ENCODE assay signal across 9 mouse cellular contexts in the genomic region with DNA sequence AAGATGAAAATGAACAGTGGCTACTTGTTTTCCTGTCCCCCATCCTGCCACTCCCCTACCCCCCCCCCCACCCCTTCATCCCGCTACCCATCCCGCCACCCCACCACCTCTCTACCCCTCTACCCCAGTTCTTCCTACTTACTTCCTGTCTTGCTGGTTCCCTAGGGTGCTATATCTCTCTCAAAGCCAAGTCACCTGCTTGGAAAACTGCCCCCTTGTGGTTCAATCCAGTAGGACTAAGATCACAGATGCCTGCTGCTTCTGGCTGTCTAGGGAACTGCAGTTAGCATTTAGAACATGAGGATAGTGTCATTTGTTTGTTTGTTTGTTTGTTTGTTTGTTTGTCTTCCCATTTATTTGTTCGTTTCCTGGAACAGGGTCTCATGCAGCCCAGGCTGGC.
A peak's percentile ranks its signal among the peaks of the same experiment; 100 is the strongest.
DNase-seq lines count a peak whose midpoint lies in the region; ATAC-seq and TF ChIP-seq lines count a peak whose summit lies in the region.
"Had no signal": no experiment of that assay in that cellular context is flagged by ENCODE, and none has a peak within 500 bp of the region (broad histone marks: within the 10 kb centered on the region; RNA-seq: fewer than 3 reads in every experiment).

No protein-coding gene starts in this region.

- no peak for TF ChIP-seq EP300 in stomach, postnatal 0 days (optimal IDR thresholded peaks at IDR 0.05)

- ATAC-seq in cerebellum, adult (ENCODE audit: insufficient number of reproducible peaks, low FRiP score, low TSS enrichment): no peak; the same call in 1 of the 2 replicates
- no peak for ATAC-seq in kidney, postnatal 0 days (replicated peaks; ENCODE audit: low FRiP score, low read depth)
- ATAC-seq in stomach, postnatal 0 days (ENCODE audit: low FRiP score, low TSS enrichment): no peak

- no peak overlapping the region for H3K4me3 ChIP-seq in kidney, postnatal 0 days (replicated peaks; ENCODE audit: low read depth, low read length)
- H3K4me3 ChIP-seq in stomach, postnatal 0 days (ENCODE audit: low read depth, low read length): no peak overlapping the region
- H3K4me3 ChIP-seq: embryonic facial prominence, embryonic 13.5 days had no signal

- DNase-seq in cerebellum, adult 18-20 months: peak; percentile 25 to 40
- peak; percentile 57 for DNase-seq in layer of hippocampus, adult 11-12 months (ENCODE audit: low spot score)
- no peak for DNase-seq in layer of hippocampus, postnatal 36 days
- peak; percentile 43 for DNase-seq in NIH3T3 (ENCODE audit: low read depth)
- peak; percentile 79 for DNase-seq in kidney, postnatal 0 days (ENCODE audit: low spot score)
- no peak for DNase-seq in stomach, postnatal 0 days (ENCODE audit: low spot score)
- DNase-seq in urinary bladder, postnatal 10 days (ENCODE audit: low spot score): no peak

- H3K9me3 ChIP-seq in kidney, postnatal 0 days (replicated peaks; ENCODE audit: low read length): no peaks in the 10 kb centered on the region
- H3K9me3 ChIP-seq in stomach, postnatal 0 days (ENCODE audit: control insufficient read depth, low read length): no peaks in the 10 kb centered on the region
- H3K9me3 ChIP-seq: embryonic facial prominence, embryonic 13.5 days had no signal

- no peak overlapping the region for H3K9ac ChIP-seq in kidney, postnatal 0 days (ENCODE audit: low read depth, low read length)
- H3K9ac ChIP-seq in stomach, postnatal 0 days (ENCODE audit: low read length): no peak overlapping the region
- H3K9ac ChIP-seq: embryonic facial prominence, embryonic 13.5 days had no signal

- 40% methylated on average over 3 of the region's 3 CpGs for WGBS in kidney, postnatal 0 days
- 48% methylated on average over 2 of the region's 3 CpGs for WGBS in stomach, postnatal 0 days

- H3K27ac ChIP-seq in kidney, postnatal 0 days: no peak overlapping the region
- no peak overlapping the region for H3K27ac ChIP-seq in stomach, postnatal 0 days (replicated peaks)
- H3K27ac ChIP-seq: embryonic facial prominence, embryonic 13.5 days had no signal

- TF ChIP-seq CTCF in kidney, postnatal 0 days (IDR thresholded peaks at IDR 0.05; ENCODE audit: low read depth): peak; percentile 88
- TF ChIP-seq CTCF in stomach, postnatal 0 days (IDR thresholded peaks at IDR 0.05; ENCODE audit: low read depth): peak; percentile 88

- no peak overlapping the region for H3K4me2 ChIP-seq in kidney, postnatal 0 days (ENCODE audit: low read length)
- no peak overlapping the region for H3K4me2 ChIP-seq in stomach, postnatal 0 days (replicated peaks; ENCODE audit: low read depth)
- H3K4me2 ChIP-seq: embryonic facial prominence, embryonic 13.5 days had no signal

- H3K4me1 ChIP-seq in kidney, postnatal 0 days (replicated peaks; ENCODE audit: insufficient read depth, low read length): no peaks in the 10 kb centered on the region
- H3K4me1 ChIP-seq in stomach, postnatal 0 days (replicated peaks; ENCODE audit: control insufficient read depth, insufficient read depth): no peaks in the 10 kb centered on the region
- H3K4me1 ChIP-seq: embryonic facial prominence, embryonic 13.5 days had no signal

- H3K36me3 ChIP-seq in kidney, postnatal 0 days (ENCODE audit: insufficient read depth, low read length): no peaks in the 10 kb centered on the region
- H3K36me3 ChIP-seq in stomach, postnatal 0 days (ENCODE audit: control insufficient read depth, insufficient read depth, low read length): no peaks in the 10 kb centered on the region
- H3K36me3 ChIP-seq: embryonic facial prominence, embryonic 13.5 days had no signal

- no peaks in the 10 kb centered on the region for H3K27me3 ChIP-seq in kidney, postnatal 0 days (ENCODE audit: insufficient read depth, low read length)
- no peaks in the 10 kb centered on the region for H3K27me3 ChIP-seq in stomach, postnatal 0 days (ENCODE audit: control insufficient read depth, insufficient read depth, low read length)
- H3K27me3 ChIP-seq: embryonic facial prominence, embryonic 13.5 days had no signal

Comparison
In these comparisons a context has a peak if more than half of its experiments do, and no peak if none do; other contexts are left out.
1. DNase-seq: peak in cerebellum, adult 18-20 months (2 of 2), layer of hippocampus, adult 11-12 months (single experiment), NIH3T3 (single experiment) and kidney, postnatal 0 days (single experiment); none in layer of hippocampus, postnatal 36 days (0 of 2), stomach, postnatal 0 days (single experiment) and urinary bladder, postnatal 10 days (single experiment).